22 mouse cellular contexts compared by ENCODE assay signal in genomic region chr6:92924536-92924935, GRCm38 (mm10). TPM values are rescaled to one million over a fixed set of nuclear protein-coding genes. Genes with fewer than 3 reads are reported as not detected.
DNase-seq lines count a peak whose midpoint lies in the region; ATAC-seq and TF ChIP-seq lines count a peak whose summit lies in the region.
"Had no signal": no experiment of that assay in that cellular context is flagged by ENCODE, and none has a peak within 500 bp of the region (broad histone marks: within the 10 kb centered on the region; RNA-seq: fewer than 3 reads in every experiment).

No protein-coding gene starts in this region.

- no peak for DNase-seq in heart, adult 9 months (ENCODE audit: low spot score in 2 of 2)
- peak; percentile 41 for DNase-seq in limb, embryonic 14.5 days (ENCODE audit: low spot score)
- DNase-seq in limb, embryonic 10.5 days (ENCODE audit: low spot score) = no peak
- DNase-seq: adrenal gland, postnatal 14 days; cerebellum, adult 2 months; gastrocnemius, adult 2 months; kidney, adult 2 months; right cerebral cortex, adult 18-20 months; thymus, postnatal 14 days had no signal

- H3K27me3 ChIP-seq in forebrain, embryonic 16.5 days (replicated peaks; ENCODE audit: control insufficient read depth, insufficient read depth, low read length) = no peaks in the 10 kb centered on the region
- H3K27me3 ChIP-seq in forebrain, embryonic 13.5 days = no peaks in the 10 kb centered on the region
- no peaks in the 10 kb centered on the region for H3K27me3 ChIP-seq in heart, embryonic 14.5 days (ENCODE audit: control insufficient read depth, insufficient read depth, low read length)
- H3K27me3 ChIP-seq in limb, embryonic 14.5 days (ENCODE audit: control insufficient read depth, insufficient read depth, low read length) = no peaks in the 10 kb centered on the region
- no peaks in the 10 kb centered on the region for H3K27me3 ChIP-seq in limb, embryonic 10.5 days (ENCODE audit: low read depth, poor library complexity, severe bottlenecking)
- H3K27me3 ChIP-seq: forebrain, embryonic 15.5 days; liver, embryonic 12.5 days; lung, embryonic 15.5 days; midbrain, embryonic 12.5 days; neural tube, embryonic 12.5 days; Patski had no signal

- H3K4me2 ChIP-seq in forebrain, embryonic 16.5 days (ENCODE audit: low read length) = no peak overlapping the region
- H3K4me2 ChIP-seq in forebrain, embryonic 13.5 days = no peak overlapping the region
- H3K4me2 ChIP-seq in heart, embryonic 14.5 days (ENCODE audit: low read length) = peak overlapping the region; percentile 41
- no peak overlapping the region for H3K4me2 ChIP-seq in limb, embryonic 14.5 days (replicated peaks; ENCODE audit: low read depth, low read length, severe bottlenecking)
- H3K4me2 ChIP-seq: forebrain, embryonic 15.5 days; liver, embryonic 12.5 days; lung, embryonic 15.5 days; midbrain, embryonic 12.5 days; neural tube, embryonic 12.5 days had no signal

- 0 out of 2 replicates have a peak, but pooled peaks have one; percentile 26 for ATAC-seq in forebrain, embryonic 16.5 days
- no peak for ATAC-seq in forebrain, embryonic 13.5 days
- no peak for ATAC-seq in heart, embryonic 14.5 days (ENCODE audit: insufficient number of reproducible peaks, insufficient read depth, low FRiP score, low read depth)
- 0 out of 2 replicates have a peak, but pooled peaks have one; percentile 15 for ATAC-seq in limb, embryonic 14.5 days (ENCODE audit: low FRiP score, low read depth)
- ATAC-seq: CD4-positive, CD25-positive, alpha-beta regulatory T cell, adult 4 months; forebrain, embryonic 15.5 days; liver, embryonic 12.5 days; Patski had no signal

- H3K4me3 ChIP-seq in forebrain, embryonic 16.5 days (replicated peaks; ENCODE audit: low read length) = no peak overlapping the region
- H3K4me3 ChIP-seq in forebrain, embryonic 13.5 days = no peak overlapping the region
- no peak overlapping the region for H3K4me3 ChIP-seq in heart, embryonic 14.5 days (ENCODE audit: control insufficient read depth in 1 of 2, insufficient read depth in 1 of 2, low read depth in 1 of 2, low read length in 2 of 2)
- H3K4me3 ChIP-seq in limb, embryonic 14.5 days (replicated peaks; ENCODE audit: low read length) = no peak overlapping the region
- no peak overlapping the region for H3K4me3 ChIP-seq in limb, embryonic 10.5 days
- no peak overlapping the region for H3K4me3 ChIP-seq in brown adipose tissue, adult 24 weeks (ENCODE audit: insufficient read depth, low read depth, low read length)
- H3K4me3 ChIP-seq: forebrain, embryonic 15.5 days; gastrocnemius, adult 2 months; hindbrain, embryonic 10.5 days; liver, embryonic 12.5 days; lung, embryonic 15.5 days; midbrain, embryonic 12.5 days; neural tube, embryonic 12.5 days had no signal

- no peak for TF ChIP-seq POLR2A in limb, embryonic 14.5 days (IDR thresholded peaks at IDR 0.05; ENCODE audit: borderline replicate concordance, extremely low read depth, insufficient read depth, insufficient read length)

- H3K9me3 ChIP-seq in forebrain, embryonic 16.5 days (ENCODE audit: control insufficient read depth, low read length) = no peaks in the 10 kb centered on the region
- no peaks in the 10 kb centered on the region for H3K9me3 ChIP-seq in forebrain, embryonic 13.5 days (replicated peaks)
- no peaks in the 10 kb centered on the region for H3K9me3 ChIP-seq in heart, embryonic 14.5 days (ENCODE audit: control insufficient read depth, low read length)
- no peaks in the 10 kb centered on the region for H3K9me3 ChIP-seq in limb, embryonic 14.5 days (ENCODE audit: control insufficient read depth, low read length)
- no peaks in the 10 kb centered on the region for H3K9me3 ChIP-seq in limb, embryonic 10.5 days (replicated peaks)
- H3K9me3 ChIP-seq: forebrain, embryonic 15.5 days; hindbrain, embryonic 10.5 days; liver, embryonic 12.5 days; lung, embryonic 15.5 days; midbrain, embryonic 12.5 days; neural tube, embryonic 12.5 days had no signal

- H3K27ac ChIP-seq in forebrain, embryonic 16.5 days (ENCODE audit: low read length) = no peak overlapping the region
- no peak overlapping the region for H3K27ac ChIP-seq in forebrain, embryonic 13.5 days
- 0 out of 4 replicates have a peak overlapping the region, but pooled peaks of 1 of the 2 experiments have one; percentile 7 for H3K27ac ChIP-seq in heart, embryonic 14.5 days (replicated peaks in 1 of 2; ENCODE audit: control insufficient read depth in 1 of 2, insufficient read depth in 1 of 2, low read depth in 2 of 2, low read length in 2 of 2)
- no peak overlapping the region for H3K27ac ChIP-seq in limb, embryonic 14.5 days (replicated peaks; ENCODE audit: low read depth, low read length)
- no peak overlapping the region for H3K27ac ChIP-seq in limb, embryonic 10.5 days
- H3K27ac ChIP-seq in brown adipose tissue, adult 24 weeks (replicated peaks; ENCODE audit: low read depth, low read length) = 0 out of 2 replicates have a peak overlapping the region, but pooled peaks have one; percentile 4
- H3K27ac ChIP-seq: forebrain, embryonic 15.5 days; gastrocnemius, adult 2 months; hindbrain, embryonic 10.5 days; liver, embryonic 12.5 days; lung, embryonic 15.5 days; midbrain, embryonic 12.5 days; neural tube, embryonic 12.5 days; stomach, postnatal 0 days had no signal

- WGBS in forebrain, embryonic 16.5 days = 54% methylated on average over 8 of the region's 8 CpGs
- 68% methylated on average over 8 of the region's 8 CpGs for WGBS in forebrain, embryonic 13.5 days
- 38% methylated on average over 8 of the region's 8 CpGs for WGBS in heart, embryonic 14.5 days
- 36% methylated on average over 8 of the region's 8 CpGs for WGBS in limb, embryonic 14.5 days
- 77% methylated on average over 8 of the region's 8 CpGs for WGBS in limb, embryonic 10.5 days

- no peaks in the 10 kb centered on the region for H3K36me3 ChIP-seq in forebrain, embryonic 16.5 days (ENCODE audit: control insufficient read depth, insufficient read depth)
- H3K36me3 ChIP-seq in forebrain, embryonic 13.5 days (ENCODE audit: poor library complexity, severe bottlenecking) = no peaks in the 10 kb centered on the region
- peaks cover 20% of the 10 kb centered on the region; the same call in 1 of the 2 replicates for H3K36me3 ChIP-seq in heart, embryonic 14.5 days (ENCODE audit: control insufficient read depth, insufficient read depth, low read length)
- peaks cover 5% of the 10 kb centered on the region for H3K36me3 ChIP-seq in limb, embryonic 14.5 days (ENCODE audit: control insufficient read depth, insufficient read depth, low read length)
- H3K36me3 ChIP-seq in limb, embryonic 10.5 days = no peaks in the 10 kb centered on the region
- H3K36me3 ChIP-seq: forebrain, embryonic 15.5 days; hindbrain, embryonic 10.5 days; liver, embryonic 12.5 days; midbrain, embryonic 12.5 days; neural tube, embryonic 12.5 days had no signal

- no peak overlapping the region for H3K9ac ChIP-seq in forebrain, embryonic 16.5 days (replicated peaks; ENCODE audit: low read depth, low read length)
- no peak overlapping the region for H3K9ac ChIP-seq in forebrain, embryonic 13.5 days
- no peak overlapping the region for H3K9ac ChIP-seq in heart, embryonic 14.5 days (ENCODE audit: low read length)
- no peak overlapping the region for H3K9ac ChIP-seq in limb, embryonic 14.5 days (ENCODE audit: low read depth, low read length, severe bottlenecking)
- H3K9ac ChIP-seq: forebrain, embryonic 15.5 days; liver, embryonic 12.5 days; lung, embryonic 15.5 days; midbrain, embryonic 12.5 days; neural tube, embryonic 12.5 days had no signal

- H3K4me1 ChIP-seq in forebrain, embryonic 16.5 days (replicated peaks; ENCODE audit: control insufficient read depth, insufficient read depth, low read length) = no peaks in the 10 kb centered on the region
- no peaks in the 10 kb centered on the region for H3K4me1 ChIP-seq in forebrain, embryonic 13.5 days
- peaks cover 16 to 34% of the 10 kb centered on the region in 2 experiments for H3K4me1 ChIP-seq in heart, embryonic 14.5 days (ENCODE audit: control insufficient read depth in 2 of 2, insufficient read depth in 2 of 2, low read length in 2 of 2)
- H3K4me1 ChIP-seq in limb, embryonic 14.5 days (ENCODE audit: control insufficient read depth, insufficient read depth, low read length) = peaks cover 19% of the 10 kb centered on the region
- H3K4me1 ChIP-seq in limb, embryonic 10.5 days = peaks cover 15% of the 10 kb centered on the region
- H3K4me1 ChIP-seq in brown adipose tissue, adult 24 weeks (ENCODE audit: control insufficient read depth, insufficient read depth, insufficient read length, low read length) = peaks cover 27% of the 10 kb centered on the region
- H3K4me1 ChIP-seq: forebrain, embryonic 15.5 days; hindbrain, embryonic 10.5 days; liver, embryonic 12.5 days; midbrain, embryonic 12.5 days; neural tube, embryonic 12.5 days had no signal

RNA-seq across cellular contexts. Expression of gene Adamts9, which starts 18.8 kb away (rescaled TPM):
- polyA plus RNA-seq in forebrain, embryonic 16.5 days (2015; fragmentation: Nextera tagmentation; extraction: Ambion mirVana) = 1.1 and 1.3 TPM in 2 replicates
- polyA plus RNA-seq in forebrain, embryonic 13.5 days (2015; fragmentation: Nextera tagmentation; extraction: Ambion mirVana) = 0.89 and 1.4 TPM in 2 replicates
- polyA plus RNA-seq in heart, embryonic 14.5 days (2014; fragmentation: Nextera tagmentation; extraction: Ambion mirVana) = 6.2 and 6.7 TPM in 2 replicates
- 21.2 and 23.0 TPM in 2 replicates for polyA plus RNA-seq in limb, embryonic 14.5 days (2012; rRNA removed)
- polyA plus RNA-seq in limb, embryonic 14.5 days (2014; fragmentation: Nextera tagmentation; extraction: Ambion mirVana) = 8.9 and 10.6 TPM in 2 replicates
- 2.5 and 3.0 TPM in 2 replicates for polyA plus RNA-seq in limb, embryonic 10.5 days (2016; fragmentation: Nextera tagmentation; extraction: Ambion mirVana)
- 4.0 and 6.2 TPM in 2 replicates for polyA plus RNA-seq in brown adipose tissue, adult 24 weeks (2012; ENCODE audit: insufficient read depth, insufficient read length, missing spikeins)

RNA-seq across cellular contexts. Expression of gene Gm15737, which starts 55.4 kb away (rescaled TPM):
- polyA plus RNA-seq in forebrain, embryonic 16.5 days (2015; fragmentation: Nextera tagmentation; extraction: Ambion mirVana) = not detected in 2 replicates
- not detected in 2 replicates for polyA plus RNA-seq in forebrain, embryonic 13.5 days (2015; fragmentation: Nextera tagmentation; extraction: Ambion mirVana)
- 0.39 and 0.61 TPM in 2 replicates for polyA plus RNA-seq in heart, embryonic 14.5 days (2014; fragmentation: Nextera tagmentation; extraction: Ambion mirVana)
- 0.01 TPM in 1 of 2 replicates, not detected in the other for polyA plus RNA-seq in limb, embryonic 14.5 days (2012; rRNA removed)
- 0.08 and 0.10 TPM in 2 replicates for polyA plus RNA-seq in limb, embryonic 14.5 days (2014; fragmentation: Nextera tagmentation; extraction: Ambion mirVana)
- polyA plus RNA-seq in limb, embryonic 10.5 days (2016; fragmentation: Nextera tagmentation; extraction: Ambion mirVana) = not detected in 2 replicates
- not detected in 2 replicates for polyA plus RNA-seq in brown adipose tissue, adult 24 weeks (2012; ENCODE audit: insufficient read depth, insufficient read length, missing spikeins)
- polyA plus RNA-seq: CD4-positive, CD25-positive, alpha-beta regulatory T cell, adult 4 months; cerebellum, adult 2 months; forebrain, embryonic 15.5 days; kidney, adult 2 months; liver, embryonic 12.5 days; midbrain, embryonic 12.5 days; neural tube, embryonic 12.5 days had no signal

Comparison
In these comparisons a context has a peak if more than half of its experiments do, and no peak if none do; other contexts are left out.
1. ATAC-seq: peak in forebrain, embryonic 16.5 days (single experiment) and limb, embryonic 14.5 days (single experiment); none in forebrain, embryonic 13.5 days (single experiment) and heart, embryonic 14.5 days (single experiment).